Mouse (Mus musculus) brain, embryonic 18.5 days (tissue): ENCODE data around the gene Olfr1294.

Source experiments
- DNase-seq: peaks from one replicate; pipeline ENCODE4 v3.0.0-alpha.2; 2012; ENCODE audit warnings: low read depth, low spot score

Gene Olfr1294

DNA sequence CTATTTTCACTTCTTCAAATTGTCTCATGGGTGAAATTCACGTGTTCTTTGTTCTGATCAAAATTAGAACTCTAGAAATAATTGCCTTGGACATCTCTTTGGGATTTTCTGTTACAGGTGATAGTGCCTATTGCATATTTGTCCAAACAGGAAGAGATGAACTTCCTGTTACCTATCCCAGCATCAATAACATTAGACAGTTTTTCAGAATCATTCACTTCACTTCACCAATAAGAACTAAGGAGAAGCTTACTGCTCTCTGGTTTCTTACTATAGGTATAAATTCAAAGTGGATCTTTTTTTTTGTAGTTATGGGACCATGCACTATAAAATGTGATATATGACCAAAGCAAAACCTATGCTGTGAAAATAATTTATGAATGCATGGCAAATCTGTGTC lies at the start of gene Olfr1294:
Gene Olfr1294, minus strand, starts transcription at position 101 of the 400 bp plus-strand sequence.
- no peak for DNase-seq

DNA sequence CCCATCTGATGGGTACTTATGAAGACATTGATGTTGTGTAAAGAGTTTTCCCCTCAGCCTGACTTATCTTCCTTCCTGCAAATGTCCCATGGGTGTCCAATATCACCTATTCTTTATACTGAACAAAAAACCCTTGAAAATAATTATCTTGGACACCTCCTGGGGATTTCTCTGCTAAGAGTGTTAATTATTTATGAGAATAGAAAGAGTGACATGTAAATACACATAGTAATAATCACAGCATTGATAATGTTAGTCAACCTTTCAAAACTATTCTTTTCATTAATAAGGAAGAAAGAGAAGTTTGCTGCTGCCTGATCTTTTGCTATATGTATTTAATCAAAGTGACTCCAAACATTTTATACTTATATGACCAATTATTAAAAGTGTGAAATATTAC lies 29.5 kb upstream of the Olfr1294 start, which contains the start of gene Olfr1295:
Gene Olfr1295, minus strand, starts transcription at position 101 of the 400 bp plus-strand sequence.
- no peak for DNase-seq

DNA sequence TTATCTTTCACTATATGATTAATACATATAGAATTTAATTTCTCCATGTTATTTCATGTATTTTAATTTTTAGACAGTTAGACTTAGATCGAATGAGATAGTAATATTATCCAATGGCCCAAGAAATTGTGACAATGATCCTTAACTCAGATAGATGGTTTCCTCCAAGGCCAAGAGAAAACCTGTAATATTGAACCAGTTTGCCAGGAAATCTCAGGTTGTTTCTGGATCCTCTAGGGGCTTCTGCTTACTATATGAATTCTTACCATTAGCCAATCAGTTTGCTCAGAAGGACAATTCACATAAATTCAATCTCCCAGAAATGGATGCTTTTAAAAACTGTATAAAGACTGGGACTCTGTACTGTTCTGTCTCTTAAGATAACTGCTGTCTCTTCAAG lies 15.2 kb downstream of the Olfr1294 start, which contains the start of gene Olfr1293-ps:
Gene Olfr1293-ps, plus strand, starts transcription at position 301 of the 400 bp plus-strand sequence.
- no peak for DNase-seq

DNA sequence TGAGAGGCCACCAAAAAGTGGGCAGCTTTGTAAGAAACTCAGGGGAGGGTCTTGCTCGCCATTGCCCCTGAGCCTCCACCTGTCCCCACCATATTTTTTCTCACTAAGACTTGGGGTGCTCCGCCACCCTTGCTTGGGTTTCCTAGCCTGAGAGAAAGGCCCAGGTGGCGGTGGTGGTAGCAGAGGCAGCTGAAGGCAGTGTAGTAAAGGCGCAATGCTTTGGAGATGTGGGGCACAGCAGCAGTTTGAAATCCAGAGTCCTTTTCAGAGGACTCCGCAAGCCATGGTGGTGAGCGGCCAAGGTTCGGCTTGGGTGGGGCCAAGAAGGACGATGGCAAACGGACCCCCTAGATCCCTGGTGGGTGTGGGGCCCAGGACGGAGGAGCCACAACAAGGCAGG lies 22.6 kb downstream of the Olfr1294 start:
- DNase-seq = no peak

DNA sequence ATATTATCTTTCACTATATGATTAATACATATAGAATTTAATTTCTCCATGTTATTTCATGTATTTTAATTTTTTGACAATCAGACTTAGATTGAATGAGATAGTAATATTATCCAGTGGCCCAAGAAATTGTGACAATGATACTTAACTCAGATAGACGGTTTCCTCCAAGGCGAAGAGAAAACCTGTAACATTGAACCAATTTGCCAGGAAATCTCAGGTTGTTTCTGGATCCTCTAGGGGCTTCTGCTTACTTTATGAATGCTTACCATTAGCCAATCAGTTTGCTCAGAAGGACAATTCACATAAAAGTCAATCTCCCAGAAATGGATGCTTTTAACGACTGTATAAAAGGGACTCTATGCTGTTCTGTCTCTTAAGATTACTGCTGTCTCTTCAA lies 43.2 kb downstream of the Olfr1294 start, which contains the start of gene Olfr1291-ps1:
Gene Olfr1291-ps1, plus strand, starts transcription at position 301 of the 400 bp plus-strand sequence.
- DNase-seq = no peak

DNA sequence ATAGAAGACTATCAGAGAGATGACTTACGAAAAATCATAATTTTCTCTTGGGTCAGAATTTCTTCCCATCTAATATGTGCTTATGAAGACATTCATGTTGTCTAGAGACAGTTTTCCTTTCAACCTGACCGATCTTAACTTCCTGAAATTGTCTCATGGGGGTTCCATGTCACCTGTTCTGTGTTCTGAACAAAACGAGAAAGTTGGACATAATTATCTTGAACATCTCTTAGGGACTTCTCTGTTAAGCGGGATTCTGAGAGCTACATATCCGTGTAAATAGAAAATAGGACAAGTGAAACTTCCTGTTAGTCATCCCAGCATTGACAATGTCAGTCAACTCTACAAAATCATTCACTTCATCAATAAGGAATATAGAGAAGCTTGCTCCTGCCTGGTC lies 46.4 kb downstream of the Olfr1294 start, which contains the start of gene Olfr1290:
Gene Olfr1290, minus strand, starts transcription at position 101 of the 400 bp plus-strand sequence.
- DNase-seq = no peak
